Mouse (Mus musculus) G1E (cell line): ENCODE results near the gene Adam19. TPM values are rescaled to one million over a fixed set of nuclear protein-coding genes. Genes with fewer than 3 reads are reported as not detected.
A peak's percentile ranks its signal among the peaks of the same experiment; 100 is the strongest.

Experiments
- ATAC-seq: 2 replicates; pipeline ENCODE4 v1.8.0; 2016; ENCODE audit warnings: mild to moderate bottlenecking; ENCODE audit not compliant: insufficient number of reproducible peaks, poor library complexity, low FRiP score, severe bottlenecking; ENCODE audit errors: extremely low read depth
- DNase-seq: peaks from one replicate; pipeline ENCODE4 v3.0.0; 2012; ENCODE audit warnings: low spot score
- H3K27me3 ChIP-seq: 2 replicates; pipeline ENCODE4 v1.6.1; 2012; ENCODE audit warnings: mild to moderate bottlenecking, low read length, inconsistent platforms; ENCODE audit not compliant: insufficient read depth
- H3K36me3 ChIP-seq: replicated peaks from 2 replicates; pipeline ENCODE3; 2012; ENCODE audit warnings: mild to moderate bottlenecking, inconsistent platforms
- H3K4me1 ChIP-seq: 2 replicates; pipeline ENCODE4 v1.6.1; 2012; ENCODE audit warnings: low read depth, low read length, inconsistent platforms, mixed read lengths; ENCODE audit not compliant: insufficient read depth
- H3K4me3 ChIP-seq: 2 replicates; pipeline ENCODE4 v1.5.1; 2012; ENCODE audit warnings: low read depth, mild to moderate bottlenecking, inconsistent platforms, low read length, moderate library complexity, mixed read lengths
- H3K9me3 ChIP-seq: replicated peaks from 2 replicates; pipeline ENCODE4 v1.6.1; 2012; ENCODE audit warnings: inconsistent platforms
- CTCF ChIP-seq: IDR thresholded peaks from 2 replicates; pipeline ENCODE4 v1.5.1; 2012; ENCODE audit warnings: low read depth, low read length, inconsistent platforms, mixed read lengths
- GATA1 ChIP-seq: IDR thresholded peaks from 2 replicates; pipeline ENCODE4 v1.6.1; 2012; ENCODE audit warnings: borderline replicate concordance, low read length, inconsistent platforms, mixed read lengths
- GATA2 ChIP-seq: IDR thresholded peaks from 2 replicates; pipeline ENCODE4 v1.6.1; 2012; ENCODE audit warnings: low read depth, low read length, inconsistent platforms, borderline replicate concordance
- POLR2AphosphoS5 ChIP-seq: IDR thresholded peaks from 2 replicates; pipeline ENCODE4 v1.6.1; 2012; ENCODE audit warnings: low read depth, low read length, inconsistent platforms; ENCODE audit not compliant: insufficient replicate concordance
- TAL1 ChIP-seq: conservative IDR thresholded peaks from 2 replicates; pipeline ENCODE4 v1.6.1; 2012; ENCODE audit warnings: low read depth, low read length, inconsistent platforms, mixed read lengths
- polyA plus RNA-seq: library from polyadenylated mRNA; stranded (reverse); fragments of >175 nt; gene quantifications from 2 replicates; pipeline ENCODE4 v1.2.3, GENCODE M21; 2012
- total RNA-seq, 2 experiments: library from RNA; stranded (forward) in 1 of 2; stranded (reverse) in 1 of 2; fragments of 200-1000 nt in 1 of 2; fragments of >200 nt in 1 of 2; fragmentation: Nextera tagmentation in 1 of 2; gene quantifications; 2 replicates each; pipeline ENCODE4 v1.2.3; 2014 to 2017

The Adam19 gene
- total and polyA plus RNA-seq, 3 experiments = 0.11 TPM; not detected in 2

- no peak for DNase-seq
- peaks cover 5% of the 10 kb centered on the region; the same call in 1 of the 2 replicates for H3K27me3 ChIP-seq
- no peak for TF ChIP-seq TAL1
- no peak for TF ChIP-seq GATA1
- TF ChIP-seq CTCF = no peak
- TF ChIP-seq GATA2 = no peak
- TF ChIP-seq POLR2AphosphoS5 = no peak
- no peak for ATAC-seq
- no peak overlapping the region for H3K4me3 ChIP-seq
- no peaks in the 10 kb centered on the region for H3K4me1 ChIP-seq
- H3K9me3 ChIP-seq = no peaks in the 10 kb centered on the region
- H3K36me3 ChIP-seq = no peaks in the 10 kb centered on the region
Observed at GRCm38 (mm10) chr11:46127621-46128547, 72.1 kb downstream of the Adam19 start.

GRCm38 (mm10) chr11:46128548-46128945 is 72.8 kb downstream of the Adam19 start:
- Histone ChIP-seq H3K36me3 (no peaks in the 10 kb centered on the region), H3K27me3 (peaks cover 4% of the 10 kb centered on the region; the same call in 1 of the 2 replicates), H3K4me1 (no peaks in the 10 kb centered on the region), H3K9me3 (no peaks in the 10 kb centered on the region), H3K4me3 (no peak overlapping the region)
- TF ChIP-seq CTCF (peak; percentile 37; the same call in 1 of the 2 replicates), TAL1 (no peak)
- ATAC-seq (no peak), DNase-seq (no peak)

- Histone ChIP-seq H3K36me3 (no peaks in the 10 kb centered on the region), H3K9me3 (no peaks in the 10 kb centered on the region), H3K27me3 (peaks cover 6% of the 10 kb centered on the region; the same call in 1 of the 2 replicates), H3K4me3 (no peak overlapping the region), H3K4me1 (no peaks in the 10 kb centered on the region)
- DNase-seq (no peak), ATAC-seq (no peak)
- TF ChIP-seq POLR2AphosphoS5 (no peak), GATA1 (no peak), CTCF (no peak), GATA2 (no peak), TAL1 (no peak)
Observed at GRCm38 (mm10) chr11:46131022-46131986, 75.5 kb downstream of the Adam19 start.

- no peaks in the 10 kb centered on the region for H3K36me3 ChIP-seq
- H3K27me3 ChIP-seq = peaks cover 6% of the 10 kb centered on the region; the same call in 1 of the 2 replicates
- TF ChIP-seq CTCF (no peak), TAL1 (no peak), GATA2 (no peak), POLR2AphosphoS5 (no peak), GATA1 (no peak)
- no peaks in the 10 kb centered on the region for H3K9me3 ChIP-seq
- H3K4me1 ChIP-seq = no peaks in the 10 kb centered on the region
- ATAC-seq (no peak), DNase-seq (no peak)
- no peak overlapping the region for H3K4me3 ChIP-seq
Observed at GRCm38 (mm10) chr11:46134899-46135298, 79.1 kb downstream of the Adam19 start.

DNA sequence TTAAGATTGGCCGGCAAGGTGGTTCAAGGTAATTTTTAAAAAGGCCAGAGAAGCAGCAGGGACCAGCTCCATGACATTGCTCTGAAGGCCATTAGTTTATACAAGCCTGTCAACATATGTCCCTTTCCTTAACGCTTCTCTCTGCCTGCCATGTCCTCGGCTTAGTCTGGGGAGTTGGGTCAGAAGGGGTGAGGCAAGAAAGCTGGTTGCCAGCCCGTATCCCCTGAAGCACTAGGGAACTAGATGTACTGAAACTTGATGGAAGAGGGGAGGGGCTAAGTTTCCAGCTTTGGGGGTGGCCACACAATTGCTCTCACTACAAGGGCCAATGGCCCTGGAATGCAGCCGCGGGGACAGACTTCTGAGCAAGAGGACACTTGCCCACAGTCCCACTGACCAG is 87.5 kb downstream of the Adam19 start:
- DNase-seq = no peak
- Histone ChIP-seq H3K4me3 (no peak overlapping the region), H3K4me1 (no peaks in the 10 kb centered on the region), H3K36me3 (no peaks in the 10 kb centered on the region), H3K27me3 (no peaks in the 10 kb centered on the region), H3K9me3 (no peaks in the 10 kb centered on the region)
- no peak for ATAC-seq
- TF ChIP-seq GATA1 (no peak), TAL1 (no peak), CTCF (no peak), GATA2 (no peak), POLR2AphosphoS5 (no peak)
